Mouse (Mus musculus) stomach, postnatal 0 days (tissue): ENCODE data around the gene Fbxl12. TPM values are rescaled to one million over a fixed set of nuclear protein-coding genes. Genes with fewer than 3 reads are reported as not detected.
A peak's percentile ranks its signal among the peaks of the same experiment; 100 is the strongest.
"Not testable (repeated sequence)": the region's sequence is repeated elsewhere in the genome, so short reads cannot be mapped to it uniquely, and the experiment has no call there.

Experiments used
- ATAC-seq: fragments of 200-750 bp; cut with Nextera tagmentation; 2 replicates; pipeline ENCODE4 v1.8.0; 2017; ENCODE audit not compliant: low FRiP score, low TSS enrichment
- DNase-seq: peaks from one replicate; pipeline ENCODE4 v3.0.0-alpha.2; 2016; ENCODE audit warnings: low spot score
- H3K27ac ChIP-seq: fragments of 300-500 bp; sonication (generic); replicated peaks from 2 replicates; pipeline ENCODE4 v1.5.1; 2014; ENCODE audit warnings: mild to moderate bottlenecking, control low read depth
- H3K27me3 ChIP-seq: fragments of 300-500 bp; sonication (generic); 2 replicates; pipeline ENCODE4 v1.6.1; 2014; ENCODE audit warnings: low read length; ENCODE audit not compliant: control insufficient read depth, insufficient read depth
- H3K36me3 ChIP-seq: fragments of 300-500 bp; sonication (generic); 2 replicates; pipeline ENCODE4 v1.6.1; 2014; ENCODE audit warnings: low read length, mixed read lengths; ENCODE audit not compliant: control insufficient read depth, insufficient read depth
- H3K4me1 ChIP-seq: fragments of 300-500 bp; sonication (generic); replicated peaks from 2 replicates; pipeline ENCODE4 v1.6.1; 2014; ENCODE audit warnings: antibody characterized with exemption; ENCODE audit not compliant: control insufficient read depth, insufficient read depth
- H3K4me2 ChIP-seq: fragments of 300-500 bp; sonication (generic); replicated peaks from 2 replicates; pipeline ENCODE4 v1.6.1; 2014; ENCODE audit warnings: low read depth, mild to moderate bottlenecking, control low read depth, moderate library complexity
- H3K4me3 ChIP-seq: fragments of 300-500 bp; sonication (generic); 2 replicates; pipeline ENCODE4 v1.5.1; 2014; ENCODE audit warnings: low read depth, low read length, control low read depth
- H3K9ac ChIP-seq: fragments of 300-500 bp; sonication (generic); 2 replicates; pipeline ENCODE4 v1.6.1; 2014; ENCODE audit warnings: mild to moderate bottlenecking, low read length, control low read depth, mixed read lengths
- H3K9me3 ChIP-seq: fragments of 300-500 bp; sonication (generic); 2 replicates; pipeline ENCODE4 v1.6.1; 2016; ENCODE audit warnings: low read length; ENCODE audit not compliant: control insufficient read depth
- CTCF ChIP-seq: IDR thresholded peaks from 2 replicates; pipeline ENCODE4 v1.5.1; 2016; ENCODE audit warnings: antibody characterized with exemption, low read depth, mild to moderate bottlenecking, moderate library complexity
- EP300 ChIP-seq: optimal IDR thresholded peaks from 2 replicates; pipeline ENCODE3; 2016; ENCODE audit warnings: antibody characterized with exemption
- WGBS: fragments of 180-500 bp; shearing (Covaris S2); extraction: QIAGEN DNeasy Blood & Tissue Kit; methylation state at CpG from one replicate; pipeline ENCODE4 v1.1.7; 2014; 5-methylcytosine and 5-hydroxymethylcytosine counted together
- polyA plus RNA-seq: library from polyadenylated mRNA; unstranded; fragments of >200 nt; fragmentation: Nextera tagmentation; extraction: Ambion mirVana; gene quantifications from 2 replicates; pipeline ENCODE4 v1.2.1, GENCODE M21; 2015

The Fbxl12 gene
- polyA plus RNA-seq = 7.2 and 8.2 TPM in 2 replicates

DNA sequence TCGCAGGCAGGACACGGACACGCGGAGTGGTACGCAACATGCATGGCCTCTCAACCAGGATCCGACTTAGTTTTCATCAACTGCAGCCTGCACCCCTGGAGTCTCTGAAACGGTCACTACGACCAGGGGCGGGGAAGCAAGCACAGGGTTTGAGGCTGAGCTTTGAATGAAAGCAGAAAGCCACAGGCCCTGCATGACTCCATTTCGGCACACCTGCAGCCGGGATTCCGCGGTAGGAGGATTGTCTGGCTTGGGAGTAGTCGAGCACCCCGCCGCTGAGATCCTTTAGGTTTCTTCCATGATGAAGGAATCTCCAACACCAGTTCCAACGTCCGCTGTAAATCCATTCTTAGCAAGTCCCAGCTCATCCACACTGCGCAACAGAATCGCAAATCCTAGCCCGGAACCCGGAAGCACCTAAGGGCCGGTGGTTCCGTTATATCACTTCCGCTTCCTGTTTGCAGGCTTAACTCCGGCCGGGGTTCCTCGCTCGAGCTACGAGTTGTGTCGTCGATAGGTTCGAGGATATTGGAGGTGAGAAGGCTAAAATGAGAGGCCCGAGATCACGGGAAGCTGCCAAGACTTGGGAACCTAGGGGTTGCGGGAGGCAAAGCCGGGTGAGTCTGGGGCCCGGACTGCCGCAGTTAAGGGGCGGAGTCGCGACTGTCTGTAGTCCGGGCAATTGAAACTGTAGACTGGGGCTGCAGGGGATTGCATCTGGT is at the start of gene Fbxl12:
Gene Fbxl12 (minus strand): TSS at position 408 of the 722 bp plus-strand sequence.
- ATAC-seq = peak; percentile 63

GRCm38 (mm10) chr9:20692863-20693262 is 48.3 kb upstream of the Fbxl12 start:
- TF ChIP-seq EP300 (no peak), CTCF (no peak)
- Histone ChIP-seq H3K27me3 (no peaks in the 10 kb centered on the region), H3K4me2 (no peak overlapping the region), H3K27ac (no peak overlapping the region), H3K4me1 (no peaks in the 10 kb centered on the region), H3K9ac (no peak overlapping the region), H3K36me3 (no peaks in the 10 kb centered on the region), H3K9me3 (no peaks in the 10 kb centered on the region), H3K4me3 (no peak overlapping the region)
- ATAC-seq = no peak
- WGBS = 87% methylated on average over 3 of the region's 3 CpGs
- DNase-seq = no peak

More for the DNA sequence above, at the start of gene Fbxl12:
- under 1% methylated on average over 43 of the region's 43 CpGs for WGBS
- Histone ChIP-seq H3K9me3 (no peaks in the 10 kb centered on the region), H3K9ac (peak within 1 kb of the TSS; percentile 76), H3K4me2 (peak within 1 kb of the TSS; percentile 94), H3K4me3 (peak within 1 kb of the TSS; percentile 79), H3K27me3 (no peaks in the 10 kb centered on the region), H3K27ac (peak within 1 kb of the TSS; percentile 91), H3K4me1 (no peaks in the 10 kb centered on the region), H3K36me3 (no peaks in the 10 kb centered on the region)
- peak; percentile 82 for DNase-seq
- no peak for TF ChIP-seq CTCF
- peak; percentile 21 for TF ChIP-seq EP300

- H3K4me2 ChIP-seq, H3K27ac ChIP-seq, ATAC-seq, H3K27me3 ChIP-seq, H3K4me3 ChIP-seq, DNase-seq, H3K36me3 ChIP-seq, H3K9me3 ChIP-seq, H3K4me1 ChIP-seq, H3K9ac ChIP-seq: not testable (repeated sequence)
- 76% methylated on average over 2 of the region's 2 CpGs for WGBS
Observed at GRCm38 (mm10) chr9:20690449-20690848, 45.9 kb upstream of the Fbxl12 start.

- DNase-seq (no peak), ATAC-seq (no peak)
- Histone ChIP-seq H3K9ac (no peak overlapping the region), H3K36me3 (no peaks in the 10 kb centered on the region), H3K4me3 (no peak overlapping the region), H3K27me3 (no peaks in the 10 kb centered on the region), H3K27ac (no peak overlapping the region), H3K4me2 (no peak overlapping the region), H3K4me1 (no peaks in the 10 kb centered on the region), H3K9me3 (no peaks in the 10 kb centered on the region)
- TF ChIP-seq CTCF (no peak), EP300 (no peak)
- 4% methylated on average over 4 of the region's 4 CpGs for WGBS
Observed at GRCm38 (mm10) chr9:20689913-20690312, 45.3 kb upstream of the Fbxl12 start.

DNA sequence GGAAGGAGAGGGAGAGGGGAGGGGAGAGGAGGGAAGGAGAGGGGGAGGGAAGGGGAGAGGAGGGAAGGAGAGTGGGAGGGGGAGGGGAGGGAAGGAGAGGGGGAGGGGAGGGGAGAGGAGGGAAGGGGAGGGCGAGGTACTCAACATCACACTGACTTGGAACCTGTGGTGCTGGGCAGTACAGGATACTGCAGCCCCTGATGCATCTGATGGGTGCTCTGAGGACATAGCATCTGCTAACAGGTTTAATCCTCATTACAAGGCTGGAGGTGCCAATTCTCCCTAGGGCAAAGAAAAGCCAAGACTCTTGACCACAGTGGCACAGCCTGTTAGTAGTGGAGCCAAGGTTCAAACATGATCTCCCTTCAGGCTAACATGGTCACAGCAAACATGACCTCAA is 44.8 kb upstream of the Fbxl12 start:
- H3K4me2 ChIP-seq = no peak overlapping the region
- no peak overlapping the region for H3K9ac ChIP-seq
- no peak for TF ChIP-seq EP300
- no peak for TF ChIP-seq CTCF
- H3K27me3 ChIP-seq = no peaks in the 10 kb centered on the region
- no peaks in the 10 kb centered on the region for H3K9me3 ChIP-seq
- ATAC-seq (no peak), DNase-seq (no peak)
- H3K4me3 ChIP-seq = no peak overlapping the region
- H3K27ac ChIP-seq = no peak overlapping the region
- H3K36me3 ChIP-seq = no peaks in the 10 kb centered on the region
- WGBS = 29% methylated on average over 1 of the region's 1 CpGs
- H3K4me1 ChIP-seq = no peaks in the 10 kb centered on the region

- ATAC-seq = no peak
- 43% methylated on average over 16 of the region's 17 CpGs for WGBS
Observed at GRCm38 (mm10) chr9:20685081-20685861, 40.7 kb upstream of the Fbxl12 start.

More at GRCm38 (mm10) chr9:20685081-20685861, 40.7 kb upstream of the Fbxl12 start:
- DNase-seq = no peak
- no peak for TF ChIP-seq CTCF
- TF ChIP-seq EP300 = no peak
- H3K4me2 ChIP-seq = no peak overlapping the region
- no peak overlapping the region for H3K9ac ChIP-seq
- H3K27me3 ChIP-seq = no peaks in the 10 kb centered on the region
- H3K4me3 ChIP-seq = no peak overlapping the region
- H3K36me3 ChIP-seq = no peaks in the 10 kb centered on the region
- no peaks in the 10 kb centered on the region for H3K4me1 ChIP-seq
- H3K27ac ChIP-seq = no peak overlapping the region
- no peaks in the 10 kb centered on the region for H3K9me3 ChIP-seq
